Mouse (Mus musculus) spleen, adult 2 months (tissue): ENCODE results near the gene Mapkapk5.

Experiments used
- CTCF ChIP-seq: fragments of 200-500 bp; IDR thresholded peaks from 2 replicates; pipeline ENCODE4 v1.5.1; 2011; ENCODE audit warnings: mild to moderate bottlenecking, inconsistent platforms; ENCODE audit not compliant: insufficient read depth, insufficient read length, insufficient replicate concordance; ENCODE audit errors: extremely low read depth
- POLR2A ChIP-seq: fragments of 200-500 bp; IDR thresholded peaks from 2 replicates; pipeline ENCODE4 v1.6.1; 2011; ENCODE audit warnings: low read depth, low read length, inconsistent platforms

GRCm38 (mm10) chr5:121592816-121593407 is 47.2 kb upstream of the Mapkapk5 start:
- no peak for TF ChIP-seq CTCF
- TF ChIP-seq POLR2A: no peak
